Mouse (Mus musculus) hindbrain, embryonic 11.5 days (tissue): ENCODE data around the gene Tgfbr3. TPM values are rescaled to one million over a fixed set of nuclear protein-coding genes. Genes with fewer than 3 reads are reported as not detected.

Experiments
- ATAC-seq: fragments of 200-750 bp; cut with Nextera tagmentation; 2 replicates; pipeline ENCODE4 v1.8.0; 2017; ENCODE audit warnings: mild to moderate bottlenecking, moderate TSS enrichment, moderate library complexity; ENCODE audit not compliant: low FRiP score
- DNase-seq: peaks from one replicate; pipeline ENCODE4 v3.0.0-alpha.2; 2015; ENCODE audit warnings: low spot score
- H3K27ac ChIP-seq: fragments of 300-500 bp; sonication (generic); 2 replicates; pipeline ENCODE4 v1.5.1; 2014; ENCODE audit warnings: mild to moderate bottlenecking, low read depth, low read length
- H3K27me3 ChIP-seq: fragments of 300-500 bp; sonication (generic); 2 replicates; pipeline ENCODE4 v1.6.1; 2014; ENCODE audit warnings: mild to moderate bottlenecking, low read length, moderate library complexity, mixed read lengths; ENCODE audit not compliant: control insufficient read depth, insufficient read depth
- H3K36me3 ChIP-seq: fragments of 300-500 bp; sonication (generic); 2 replicates; pipeline ENCODE4 v1.6.1; 2014; ENCODE audit warnings: mild to moderate bottlenecking, low read length, moderate library complexity, mixed read lengths; ENCODE audit not compliant: control insufficient read depth, insufficient read depth
- H3K4me1 ChIP-seq: fragments of 300-500 bp; sonication (generic); replicated peaks from 2 replicates; pipeline ENCODE4 v1.6.1; 2014; ENCODE audit warnings: low read length, mixed read lengths; ENCODE audit not compliant: control insufficient read depth, insufficient read depth
- H3K4me2 ChIP-seq: fragments of 300-500 bp; sonication (generic); replicated peaks from 2 replicates; pipeline ENCODE4 v1.6.1; 2014; ENCODE audit warnings: mild to moderate bottlenecking, low read depth, low read length
- H3K4me3 ChIP-seq: fragments of 300-500 bp; sonication (generic); 2 replicates; pipeline ENCODE4 v1.5.1; 2014; ENCODE audit warnings: low read depth, low read length
- H3K9ac ChIP-seq: fragments of 300-500 bp; sonication (generic); 2 replicates; pipeline ENCODE4 v1.6.1; 2014; ENCODE audit warnings: low read depth, low read length
- H3K9me3 ChIP-seq: fragments of 300-500 bp; sonication (generic); 2 replicates; pipeline ENCODE4 v1.6.1; 2016; ENCODE audit warnings: low read length; ENCODE audit not compliant: control insufficient read depth
- WGBS: fragments of 180-500 bp; shearing (Covaris S2); extraction: QIAGEN DNeasy Blood & Tissue Kit; methylation state at CpG from one replicate; pipeline ENCODE4 v1.1.7; 2014; 5-methylcytosine and 5-hydroxymethylcytosine counted together
- polyA plus RNA-seq: library from polyadenylated mRNA; unstranded; fragments of >200 nt; fragmentation: Nextera tagmentation; extraction: Ambion mirVana; gene quantifications from 2 replicates; pipeline ENCODE4 v1.2.1, GENCODE M21; 2014

Gene Tgfbr3
- polyA plus RNA-seq, 1 experiment from 2014 or later = 9.6 TPM

DNA sequence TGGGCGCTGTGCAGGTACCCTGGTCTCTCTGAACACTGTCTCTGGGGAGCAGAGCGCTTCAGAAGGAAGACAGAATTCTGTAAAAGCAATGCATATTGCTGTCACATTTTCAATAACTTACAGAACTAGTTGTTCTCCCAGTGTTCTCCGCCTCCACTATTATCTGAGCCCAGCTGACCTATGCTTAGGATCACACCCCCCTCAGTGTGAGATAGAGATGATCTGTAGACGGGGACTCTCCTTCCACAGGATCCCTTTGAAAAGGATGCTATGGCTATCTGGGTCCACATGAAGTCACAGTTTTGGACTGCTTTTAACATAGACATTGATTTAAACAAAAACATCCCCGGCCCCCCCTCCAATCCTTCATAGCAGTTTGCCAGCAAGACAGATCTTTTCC lies 148.1 kb downstream of the Tgfbr3 start:
- H3K4me3 ChIP-seq = no peak overlapping the region
- no peak for DNase-seq
- H3K36me3 ChIP-seq = no peaks in the 10 kb centered on the region
- H3K4me1 ChIP-seq = no peaks in the 10 kb centered on the region
- WGBS = 80% methylated on average over 5 of the region's 5 CpGs
- H3K27me3 ChIP-seq = no peaks in the 10 kb centered on the region
- no peak for ATAC-seq
- H3K9ac ChIP-seq = no peak overlapping the region
- H3K27ac ChIP-seq = no peak overlapping the region
- no peak overlapping the region for H3K4me2 ChIP-seq
- no peaks in the 10 kb centered on the region for H3K9me3 ChIP-seq

DNA sequence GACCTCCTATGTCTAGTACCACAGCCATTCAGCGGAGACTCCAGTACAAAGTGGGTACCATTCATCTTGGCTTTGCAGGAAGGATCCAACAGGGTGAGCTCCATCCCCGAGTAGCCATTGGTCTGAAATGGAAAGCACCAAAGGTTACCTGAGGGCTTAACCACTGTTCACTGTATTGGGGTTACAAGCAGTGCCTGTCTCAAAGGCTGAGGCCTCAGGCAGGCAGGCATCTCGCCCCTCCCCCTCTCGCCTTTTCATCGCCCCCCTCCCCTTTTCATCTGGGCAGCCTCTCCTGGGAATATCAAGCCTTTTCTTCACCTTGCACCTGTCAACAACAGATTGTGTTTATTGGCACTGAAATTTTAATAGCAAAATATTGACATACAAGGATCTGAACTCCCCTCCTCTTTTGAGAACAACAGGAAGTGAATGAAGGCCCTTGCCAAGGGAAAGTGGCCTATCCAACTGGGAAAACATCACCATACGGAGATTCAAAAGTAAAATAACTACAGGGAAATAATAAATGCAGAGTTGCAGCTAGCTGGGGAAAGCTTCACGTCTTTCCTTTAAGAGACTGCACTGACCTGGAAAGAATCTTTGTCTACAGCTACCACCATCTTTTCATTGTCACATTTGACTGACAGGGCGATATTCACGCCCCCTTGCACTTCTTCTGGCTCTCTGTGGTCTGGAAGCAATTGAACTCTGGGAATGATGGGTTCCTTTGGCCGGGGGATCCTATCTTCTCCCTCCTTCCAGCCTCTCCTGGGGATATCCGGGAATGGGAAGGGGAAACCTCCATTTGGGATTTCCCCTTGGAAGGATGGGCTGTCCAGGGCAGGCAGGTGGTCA lies 149.4 kb downstream of the Tgfbr3 start:
- no peaks in the 10 kb centered on the region for H3K27me3 ChIP-seq
- no peaks in the 10 kb centered on the region for H3K36me3 ChIP-seq
- ATAC-seq (peak; percentile 60), DNase-seq (peak; percentile 36)
- 53% methylated on average over 11 of the region's 11 CpGs for WGBS
- H3K27ac ChIP-seq = 0 out of 2 replicates have a peak overlapping the region, but pooled peaks have one; percentile 18
- no peaks in the 10 kb centered on the region for H3K9me3 ChIP-seq
- no peaks in the 10 kb centered on the region for H3K4me1 ChIP-seq
- no peak overlapping the region for H3K9ac ChIP-seq
- no peak overlapping the region for H3K4me3 ChIP-seq
- no peak overlapping the region for H3K4me2 ChIP-seq

DNA sequence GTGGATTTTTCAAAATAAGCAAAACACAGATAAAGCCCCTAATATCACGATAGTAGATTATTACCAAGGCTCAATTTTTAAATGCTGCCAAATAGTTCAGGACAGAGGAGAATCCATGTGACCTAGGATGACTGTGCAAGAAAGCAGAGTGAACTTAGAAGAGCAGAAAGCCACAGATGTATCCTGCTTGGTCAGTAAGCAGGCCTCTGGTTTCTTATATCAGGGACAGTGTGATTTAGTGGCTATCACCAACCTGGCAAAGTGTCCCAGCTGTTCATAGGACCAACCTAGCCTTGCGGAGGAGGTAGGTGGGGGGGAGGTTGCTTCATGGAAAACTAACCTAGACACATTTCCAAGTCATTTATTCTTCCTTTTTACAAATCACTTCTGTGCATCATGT lies 156.1 kb downstream of the Tgfbr3 start:
- Histone ChIP-seq H3K27ac (no peak overlapping the region), H3K4me3 (no peak overlapping the region), H3K9ac (no peak overlapping the region), H3K4me1 (no peaks in the 10 kb centered on the region), H3K4me2 (no peak overlapping the region), H3K36me3 (no peaks in the 10 kb centered on the region), H3K9me3 (no peaks in the 10 kb centered on the region), H3K27me3 (no peaks in the 10 kb centered on the region)
- ATAC-seq = no peak
- DNase-seq = no peak
- 93% methylated on average over 2 of the region's 2 CpGs for WGBS

DNA sequence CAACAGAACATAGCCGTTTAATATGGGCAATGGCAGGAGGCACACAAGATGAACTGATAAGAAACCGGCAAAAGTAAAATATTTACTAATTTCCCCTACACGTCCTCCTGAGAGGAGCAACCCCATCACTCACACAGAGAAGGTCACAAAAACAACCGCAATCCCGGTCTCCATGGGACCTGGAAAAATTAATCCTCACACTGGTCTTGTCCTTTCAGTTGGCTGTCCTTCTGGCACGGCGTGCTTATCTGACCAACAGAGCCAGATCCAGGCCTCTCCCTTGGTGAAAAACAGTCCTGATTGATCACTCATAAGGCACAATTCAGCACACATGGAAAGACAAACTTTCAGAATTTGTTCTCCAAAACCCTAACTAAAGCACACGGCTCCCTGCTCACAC lies 157.2 kb downstream of the Tgfbr3 start:
- Histone ChIP-seq H3K4me1 (no peaks in the 10 kb centered on the region), H3K27ac (no peak overlapping the region; the same call in 1 of the 2 replicates), H3K27me3 (no peaks in the 10 kb centered on the region), H3K4me3 (no peak overlapping the region), H3K4me2 (no peak overlapping the region), H3K9me3 (no peaks in the 10 kb centered on the region), H3K9ac (no peak overlapping the region), H3K36me3 (no peaks in the 10 kb centered on the region)
- no peak for DNase-seq
- WGBS = 74% methylated on average over 8 of the region's 8 CpGs
- no peak for ATAC-seq

DNA sequence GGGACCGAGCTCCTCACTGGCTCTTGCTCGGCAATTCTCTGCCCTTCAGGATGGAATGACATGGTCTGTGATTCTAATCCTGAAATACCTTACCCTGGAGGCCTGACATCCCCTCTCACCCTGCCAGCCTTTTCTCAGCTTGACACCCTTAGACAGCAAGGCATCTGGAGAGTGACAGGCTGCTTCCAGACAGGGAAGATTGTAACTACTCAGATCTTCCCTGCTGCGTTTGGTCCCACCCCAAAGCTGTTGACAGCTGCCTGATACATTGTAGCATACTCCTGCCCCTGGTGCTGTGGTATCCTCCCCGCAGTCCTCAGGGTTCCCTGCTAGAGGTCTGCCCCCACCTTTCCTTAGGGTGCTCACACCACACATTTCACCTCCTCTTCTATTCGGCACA lies 160.1 kb downstream of the Tgfbr3 start:
- Histone ChIP-seq H3K36me3 (no peaks in the 10 kb centered on the region), H3K9me3 (no peaks in the 10 kb centered on the region), H3K27me3 (no peaks in the 10 kb centered on the region), H3K27ac (no peak overlapping the region), H3K9ac (no peak overlapping the region), H3K4me3 (no peak overlapping the region), H3K4me1 (no peaks in the 10 kb centered on the region), H3K4me2 (no peak overlapping the region)
- no peak for DNase-seq
- ATAC-seq = no peak; the same call in 1 of the 2 replicates
- WGBS = 49% methylated on average over 5 of the region's 5 CpGs

DNA sequence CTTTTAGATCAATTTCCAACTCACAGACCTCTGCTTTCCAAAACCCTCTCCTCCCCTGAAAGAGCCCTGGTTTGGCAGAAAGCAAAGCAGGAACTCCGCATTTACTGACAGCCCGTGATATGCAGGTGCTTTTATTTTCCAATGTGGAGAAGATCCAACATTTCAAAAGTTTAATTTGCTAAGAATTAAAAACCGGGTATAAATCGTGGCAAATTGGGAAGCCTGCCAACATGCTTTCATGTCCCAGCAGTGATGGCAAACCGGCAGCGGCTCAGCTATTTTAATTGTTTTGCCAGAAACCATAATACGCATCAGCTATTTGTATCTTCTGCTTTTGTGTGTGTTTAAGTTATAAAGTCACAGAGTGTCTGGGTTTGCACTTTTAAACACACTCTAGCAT lies 162.9 kb downstream of the Tgfbr3 start:
- Histone ChIP-seq H3K4me1 (no peaks in the 10 kb centered on the region), H3K9me3 (no peaks in the 10 kb centered on the region), H3K4me3 (no peak overlapping the region), H3K27ac (no peak overlapping the region), H3K4me2 (no peak overlapping the region), H3K36me3 (no peaks in the 10 kb centered on the region), H3K9ac (no peak overlapping the region), H3K27me3 (no peaks in the 10 kb centered on the region)
- DNase-seq = no peak
- no peak for ATAC-seq
- 89% methylated on average over 7 of the region's 7 CpGs for WGBS

DNA sequence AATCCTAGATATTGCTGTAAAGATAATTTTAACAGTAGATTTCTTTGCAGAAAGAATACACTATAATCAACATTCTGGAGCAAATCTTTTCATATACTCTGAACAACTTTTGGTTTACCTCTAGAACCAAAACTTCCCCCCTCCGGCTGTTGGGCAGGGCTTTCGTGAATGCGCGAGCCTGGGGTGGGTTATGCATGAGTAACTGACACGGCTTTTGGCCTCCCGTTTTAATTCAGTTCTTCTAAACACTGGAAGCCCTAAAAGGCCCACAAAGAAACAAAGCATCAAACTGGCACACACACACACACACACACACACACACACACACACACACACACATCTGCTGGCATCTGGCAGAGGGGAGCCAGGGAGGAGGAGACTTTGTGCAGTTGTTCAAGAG lies 164.3 kb downstream of the Tgfbr3 start:
- Histone ChIP-seq H3K4me2 (no peak overlapping the region), H3K4me1 (no peaks in the 10 kb centered on the region), H3K9ac (no peak overlapping the region), H3K27me3 (no peaks in the 10 kb centered on the region), H3K36me3 (no peaks in the 10 kb centered on the region), H3K4me3 (no peak overlapping the region), H3K27ac (no peak overlapping the region), H3K9me3 (no peaks in the 10 kb centered on the region)
- WGBS = 42% methylated on average over 6 of the region's 6 CpGs
- ATAC-seq (no peak), DNase-seq (no peak)

DNA sequence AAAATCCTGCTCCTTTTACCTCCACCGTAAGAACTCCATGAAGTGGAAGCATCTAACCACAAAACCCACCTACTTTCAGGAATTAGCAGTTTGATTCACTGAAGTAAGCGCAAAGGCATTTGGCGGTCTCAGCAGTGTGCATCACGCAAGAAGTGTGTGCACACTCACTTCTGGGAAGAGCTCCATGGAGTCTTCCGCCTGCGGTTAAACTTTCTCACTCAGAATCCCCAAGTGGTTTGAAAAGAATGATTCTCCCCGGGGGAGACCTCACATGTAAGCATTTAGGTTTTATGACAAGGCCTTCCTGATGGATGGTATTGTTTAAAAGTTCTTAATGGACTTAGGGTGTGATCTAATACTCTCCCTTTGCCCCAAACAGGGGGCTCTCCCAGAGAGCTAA lies 164.9 kb downstream of the Tgfbr3 start:
- H3K36me3 ChIP-seq = no peaks in the 10 kb centered on the region
- no peaks in the 10 kb centered on the region for H3K9me3 ChIP-seq
- no peak overlapping the region for H3K4me2 ChIP-seq
- no peak overlapping the region for H3K27ac ChIP-seq
- H3K4me3 ChIP-seq = no peak overlapping the region
- WGBS = 91% methylated on average over 7 of the region's 7 CpGs
- H3K4me1 ChIP-seq = no peaks in the 10 kb centered on the region
- no peak overlapping the region for H3K9ac ChIP-seq
- DNase-seq (no peak), ATAC-seq (no peak)
- no peaks in the 10 kb centered on the region for H3K27me3 ChIP-seq

DNA sequence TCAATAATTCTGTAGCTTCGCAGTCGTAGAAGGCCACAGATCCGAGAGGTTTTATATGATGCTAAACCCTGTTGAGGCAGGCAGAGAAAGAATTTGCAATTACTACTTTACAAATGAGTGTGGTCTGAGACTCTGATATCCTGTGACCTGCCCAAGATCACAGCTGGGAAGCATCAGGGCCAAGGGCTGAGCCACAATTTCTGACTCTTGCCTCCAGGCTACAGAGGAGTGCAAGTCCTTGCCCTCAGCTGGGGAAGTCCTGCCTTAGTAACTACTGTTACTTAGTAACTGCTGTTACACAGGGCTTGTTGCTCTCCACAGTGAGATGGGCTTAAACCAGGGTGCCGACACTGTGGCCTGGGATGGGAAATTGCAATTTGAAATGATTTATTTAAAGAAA lies 166.8 kb downstream of the Tgfbr3 start:
- no peaks in the 10 kb centered on the region for H3K27me3 ChIP-seq
- H3K36me3 ChIP-seq = no peaks in the 10 kb centered on the region
- no peak overlapping the region for H3K9ac ChIP-seq
- H3K9me3 ChIP-seq = no peaks in the 10 kb centered on the region
- no peak overlapping the region for H3K4me3 ChIP-seq
- ATAC-seq (no peak), DNase-seq (no peak)
- H3K4me1 ChIP-seq = no peaks in the 10 kb centered on the region
- 88% methylated on average over 4 of the region's 4 CpGs for WGBS
- H3K27ac ChIP-seq = no peak overlapping the region
- H3K4me2 ChIP-seq = no peak overlapping the region
